Mouse (Mus musculus) embryo, embryonic 11 days (tissue): ENCODE measurements around the gene Slit3.
A peak's percentile ranks its signal among the peaks of the same experiment; 100 is the strongest.

Experiments used
- DNase-seq: peaks from one replicate; pipeline ENCODE4 v3.0.0-alpha.2; 2015

Gene Slit3

DNA sequence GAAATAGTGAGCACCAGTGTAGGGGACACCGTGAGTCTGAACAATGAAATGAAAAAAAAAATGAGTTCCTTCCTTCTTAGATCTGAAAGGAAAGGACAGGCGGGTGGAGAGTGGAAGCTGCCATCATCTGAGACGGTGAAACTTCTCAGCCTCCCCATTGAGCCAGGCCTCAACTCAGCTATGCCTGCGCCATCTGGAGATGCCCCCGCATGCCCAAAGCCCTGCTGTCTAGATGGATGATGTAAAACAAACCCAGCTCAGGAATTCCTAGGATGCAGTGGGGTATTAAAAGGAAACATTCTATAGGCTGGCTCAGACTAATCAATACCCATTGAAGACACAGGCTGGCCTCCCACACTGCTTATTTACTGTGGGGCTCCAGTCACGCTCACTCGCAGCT, 477.7 kb downstream of the Slit3 start:
- DNase-seq, result no peak

DNA sequence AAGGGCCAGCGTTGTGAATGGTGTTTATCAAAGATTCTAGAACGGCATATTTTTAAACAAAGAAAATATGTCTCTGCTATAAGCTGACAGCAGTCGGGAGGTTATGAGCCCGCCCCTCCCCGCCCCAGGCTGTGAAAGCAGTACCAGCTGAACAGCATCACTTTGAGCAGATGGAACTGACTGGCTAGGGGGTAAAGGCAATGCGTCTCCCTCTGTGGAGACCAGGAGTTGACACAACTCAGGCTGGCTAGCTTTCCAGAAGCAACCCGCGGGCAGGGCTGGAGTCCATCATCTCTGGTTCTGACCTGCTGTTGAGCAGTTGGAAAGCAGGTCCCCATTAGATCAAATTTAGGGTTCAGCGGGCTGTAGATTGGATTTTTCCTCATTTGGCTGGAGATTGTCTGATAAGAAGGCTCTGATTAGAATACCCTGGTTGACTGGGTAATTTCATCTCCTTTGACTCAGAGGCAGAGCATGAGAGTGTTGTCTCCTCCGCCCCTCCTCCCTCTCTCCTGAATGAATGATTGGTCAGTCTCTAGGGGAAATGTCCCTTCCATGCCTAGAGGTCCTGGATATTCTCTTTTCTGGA, 480.7 kb downstream of the Slit3 start:
- DNase-seq, result peak; percentile 40

DNA sequence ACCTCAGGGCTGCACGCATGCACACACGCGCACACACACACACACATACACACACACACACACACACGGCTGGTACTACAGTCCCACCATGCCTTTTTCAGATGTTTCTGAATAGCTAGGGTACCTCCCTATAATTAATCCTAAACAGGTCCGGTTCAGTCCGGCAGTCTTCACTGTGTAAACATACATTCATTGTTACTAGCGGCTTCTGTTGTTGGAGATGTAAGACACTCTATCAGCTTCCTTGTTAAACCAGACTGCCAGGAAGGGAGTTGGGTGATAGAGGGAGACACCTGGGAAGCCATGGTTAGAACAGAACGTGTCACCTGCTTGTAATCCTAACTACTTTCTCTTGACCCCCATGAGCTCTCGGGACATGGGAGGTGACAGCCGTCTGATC, 481.6 kb downstream of the Slit3 start:
- DNase-seq, result no peak

DNA sequence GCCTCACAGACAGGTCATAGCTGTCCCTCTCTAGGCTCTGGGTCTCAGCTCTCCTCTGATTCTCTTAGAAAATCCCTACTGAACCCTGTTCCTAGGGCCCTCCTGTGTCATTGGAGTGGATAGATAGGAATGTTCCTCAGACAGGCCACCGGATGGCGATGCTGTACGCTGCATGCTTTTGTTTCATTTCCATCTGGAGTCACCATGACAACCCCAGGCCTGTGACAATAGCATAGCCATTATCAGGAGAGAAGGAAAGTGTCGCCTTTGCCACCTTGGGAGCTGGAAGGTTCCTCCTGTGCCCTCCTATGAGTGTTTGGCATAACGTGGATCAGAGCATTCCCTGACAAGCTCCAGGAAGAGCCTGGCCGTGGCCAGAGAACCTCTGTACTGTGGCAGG, 482.9 kb downstream of the Slit3 start:
- no peak for DNase-seq

DNA sequence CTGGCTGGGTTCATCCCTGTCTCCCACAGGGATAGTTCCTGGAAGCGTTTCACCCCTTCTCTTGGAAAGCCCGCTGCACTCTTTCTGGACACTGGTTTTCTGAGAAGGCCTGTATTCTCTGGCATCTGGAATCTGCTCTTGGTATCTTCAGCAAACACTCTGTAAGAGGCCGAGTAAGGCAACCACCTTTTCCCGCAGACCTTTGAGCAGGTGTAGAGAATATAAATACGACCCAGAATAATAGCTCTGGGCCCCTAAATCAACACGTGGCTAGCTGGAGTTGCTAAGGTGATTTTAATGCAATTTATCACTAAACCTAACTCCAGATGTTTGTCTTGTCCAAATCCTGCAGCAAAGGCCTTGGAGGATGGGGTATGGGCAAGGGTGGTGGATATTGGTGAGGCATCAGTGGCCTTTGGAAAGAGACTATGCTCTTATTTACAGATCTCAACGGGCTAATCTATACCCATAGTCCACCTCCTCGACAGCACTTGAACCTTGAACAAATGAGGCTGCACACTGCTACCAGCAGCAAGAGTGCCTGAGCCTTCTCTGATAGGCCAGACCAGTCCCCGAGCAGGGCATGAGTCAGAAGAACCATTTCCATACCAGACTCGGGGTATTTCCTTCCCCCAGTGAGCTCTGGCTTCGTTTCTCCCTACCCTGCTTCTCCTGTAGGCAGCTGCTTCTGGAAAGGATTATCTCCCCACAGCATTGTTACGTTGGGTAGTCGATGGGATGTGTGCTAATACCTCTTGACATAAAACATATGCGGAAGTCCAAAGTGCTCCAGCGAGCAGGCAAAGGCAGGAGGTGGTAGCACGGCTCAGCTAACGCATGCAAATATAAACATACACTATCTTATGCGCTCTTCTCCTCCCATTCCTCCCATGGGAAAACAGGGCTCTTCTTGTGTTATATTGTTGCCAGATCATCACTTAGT, 484.1 kb downstream of the Slit3 start:
- DNase-seq, result no peak

DNA sequence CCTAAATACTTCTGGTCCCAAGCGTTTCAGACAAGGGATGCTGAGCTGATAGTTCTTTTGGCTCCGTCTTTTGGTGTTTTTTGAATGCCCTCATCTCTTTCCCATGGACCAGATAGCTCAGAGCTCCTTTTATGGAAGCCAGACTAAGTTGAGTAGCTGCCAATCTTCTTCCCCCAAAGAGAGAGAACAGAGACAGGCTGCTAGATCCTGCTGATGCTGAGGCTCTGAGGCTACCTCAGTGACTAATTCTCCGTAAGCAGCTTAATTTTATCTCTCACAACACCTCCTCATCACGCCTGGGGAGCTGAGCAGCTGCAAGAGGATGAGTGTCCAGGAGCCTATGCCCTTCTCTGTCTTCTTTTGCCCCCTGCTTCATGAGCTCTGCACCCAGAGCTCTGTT, 486.2 kb downstream of the Slit3 start:
- no peak for DNase-seq

DNA sequence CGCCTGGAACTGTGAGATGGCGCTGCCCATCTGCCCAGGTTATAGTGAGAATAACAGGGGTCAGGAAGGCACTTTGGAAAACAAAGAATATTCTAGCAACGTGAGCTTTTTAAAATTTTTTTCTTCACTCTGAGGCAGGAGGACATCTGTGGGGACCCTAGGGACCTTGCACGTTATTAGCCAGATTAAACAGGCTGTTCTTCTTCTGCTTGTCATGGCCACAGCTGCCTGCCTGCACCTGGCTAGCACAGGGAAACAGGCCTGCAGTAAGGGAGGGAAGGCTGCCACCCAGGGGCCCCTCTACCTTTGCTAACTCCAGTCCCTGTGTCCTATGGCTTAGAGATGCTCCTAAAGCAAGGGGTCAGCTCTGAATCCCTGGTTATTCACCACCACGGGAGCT, 487.8 kb downstream of the Slit3 start:
- DNase-seq, result no peak

DNA sequence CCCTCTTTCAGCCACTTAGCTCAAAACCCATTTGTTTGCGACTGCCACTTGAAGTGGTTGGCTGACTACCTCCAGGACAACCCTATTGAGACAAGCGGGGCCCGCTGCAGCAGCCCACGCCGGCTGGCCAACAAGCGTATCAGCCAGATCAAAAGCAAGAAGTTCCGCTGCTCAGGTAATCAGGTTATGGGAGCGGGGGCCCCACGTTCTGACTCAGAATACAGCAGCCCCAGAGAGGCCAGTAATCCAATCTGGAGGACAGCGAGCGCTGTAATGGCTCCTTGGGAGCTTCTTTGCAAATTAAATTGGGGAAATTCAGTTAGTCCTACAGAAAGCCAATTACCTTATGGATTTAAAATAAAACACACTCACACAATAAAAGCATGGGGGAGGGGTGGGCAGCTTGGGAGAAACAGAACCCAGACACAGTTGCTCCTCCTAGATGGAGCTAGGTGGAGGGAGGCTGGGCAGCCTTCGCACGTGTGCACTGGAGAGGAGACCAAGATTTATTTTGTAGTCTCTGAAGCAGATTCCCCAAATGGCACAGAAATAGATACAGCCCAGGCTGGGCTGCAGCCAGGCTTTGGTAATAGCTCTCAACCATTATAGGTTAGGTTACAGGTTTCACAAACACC, 491.4 kb downstream of the Slit3 start:
- no peak for DNase-seq

DNA sequence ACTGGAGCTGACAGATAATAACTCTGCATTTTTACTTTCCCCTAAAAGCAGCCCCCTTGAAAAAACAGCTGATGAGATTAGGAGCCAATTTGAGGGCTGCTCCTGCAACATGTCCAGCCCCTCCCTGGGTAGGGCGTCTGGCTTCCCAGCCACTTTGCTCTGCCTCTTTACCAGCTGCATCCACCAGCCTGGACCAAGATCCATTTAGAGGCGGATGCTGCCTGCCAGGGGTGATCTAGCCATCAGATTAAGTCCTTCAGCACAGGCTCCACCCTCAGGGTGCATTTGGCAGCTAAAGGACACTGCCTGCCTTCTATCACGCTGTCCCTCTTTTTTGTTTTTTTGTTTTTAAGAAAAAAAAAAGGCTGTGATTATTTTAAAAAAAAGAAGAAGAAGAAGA, 493.5 kb downstream of the Slit3 start:
- DNase-seq, result no peak

DNA sequence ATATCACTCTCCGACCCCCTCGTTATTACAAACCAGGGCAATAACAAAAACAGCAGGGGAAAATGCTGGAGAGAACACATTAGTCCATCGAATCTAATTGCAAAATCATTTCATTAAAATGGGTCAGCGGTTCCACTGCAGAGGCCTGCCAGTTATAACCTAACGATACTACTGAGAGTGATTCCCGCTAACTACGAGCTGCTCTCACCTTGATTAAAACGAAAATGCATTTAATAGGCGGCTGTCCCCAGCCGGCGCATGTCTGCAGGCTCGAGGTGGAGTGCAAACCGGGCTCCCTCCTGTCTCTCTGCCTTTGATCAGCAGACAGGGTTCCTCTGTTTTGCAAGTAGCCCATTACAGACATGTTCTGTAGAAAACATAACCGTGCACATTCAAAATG, 498.4 kb downstream of the Slit3 start:
- DNase-seq, result no peak

DNA sequence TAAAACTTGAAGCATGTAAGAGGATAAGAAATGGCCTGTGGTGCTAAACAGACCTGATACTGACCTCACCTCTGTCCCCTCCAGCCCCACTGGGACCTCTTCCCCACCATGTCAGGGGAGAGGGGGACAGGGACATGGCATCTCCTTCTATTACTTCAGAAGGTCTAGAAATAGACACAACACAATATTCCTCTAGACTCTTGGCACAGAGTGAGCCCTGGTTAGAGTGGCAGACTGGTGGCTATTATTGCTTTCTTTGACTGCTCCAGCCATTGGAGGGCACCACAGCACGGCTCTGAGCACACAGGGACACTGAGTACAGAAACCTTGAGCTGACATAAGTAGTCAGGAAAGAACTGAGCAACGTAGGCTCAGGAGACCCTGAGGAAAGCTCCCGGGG, 501.7 kb downstream of the Slit3 start:
- no peak for DNase-seq

DNA sequence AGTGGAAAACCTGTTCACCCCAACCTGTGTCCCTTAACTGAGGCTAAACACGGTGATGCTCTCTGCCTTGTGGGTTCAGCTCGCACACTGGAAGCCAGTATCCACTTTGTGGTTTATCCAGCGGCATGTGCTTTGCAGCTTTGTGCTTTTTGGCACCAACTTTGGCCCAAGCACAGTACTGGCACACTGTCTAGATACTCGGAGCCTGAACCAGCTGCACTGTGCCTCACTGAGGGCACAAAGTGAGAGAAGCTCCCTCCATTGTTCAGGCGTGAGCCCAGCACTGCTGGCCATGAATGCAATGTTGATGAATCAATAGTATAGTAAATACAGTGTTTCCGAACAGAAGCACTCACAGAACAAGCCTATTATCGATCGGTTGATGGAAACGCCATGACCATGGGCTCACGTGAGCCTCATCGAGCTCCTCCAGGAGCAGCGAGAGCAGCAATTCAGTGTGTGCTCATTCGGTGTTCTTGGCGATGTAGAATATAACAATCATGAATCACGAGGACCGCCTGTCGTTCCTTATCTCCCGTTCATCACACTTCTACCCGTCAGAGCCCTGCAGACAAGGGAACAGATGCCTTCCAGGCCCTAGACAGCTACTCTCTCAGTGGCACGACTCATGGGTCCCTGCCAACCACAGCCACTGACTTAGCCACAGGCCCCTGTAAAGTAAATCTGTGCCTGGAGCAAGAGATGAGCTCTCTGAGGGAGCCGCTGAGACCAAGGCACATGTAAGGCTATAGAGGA, 503.7 kb downstream of the Slit3 start:
- DNase-seq, result no peak

DNA sequence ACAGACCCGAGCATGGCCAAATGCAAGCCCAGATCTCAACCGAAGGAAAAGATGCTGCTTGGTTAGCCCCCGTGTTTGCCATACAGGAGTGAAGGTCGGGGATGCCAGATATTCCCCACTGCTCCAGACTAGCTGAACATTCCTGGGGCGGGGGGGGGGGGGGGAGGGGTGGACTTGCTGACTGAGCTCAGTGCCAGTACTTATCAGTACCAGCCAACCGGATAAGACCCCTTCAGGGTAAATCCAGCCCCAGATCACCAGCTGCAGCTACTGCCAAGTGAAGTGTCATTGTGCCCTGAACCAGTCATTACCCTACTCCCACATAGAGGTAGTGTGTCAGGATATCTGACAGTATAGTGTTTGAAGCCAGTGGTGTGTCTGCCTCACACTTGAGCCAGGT, 504.6 kb downstream of the Slit3 start:
- DNase-seq, result no peak

DNA sequence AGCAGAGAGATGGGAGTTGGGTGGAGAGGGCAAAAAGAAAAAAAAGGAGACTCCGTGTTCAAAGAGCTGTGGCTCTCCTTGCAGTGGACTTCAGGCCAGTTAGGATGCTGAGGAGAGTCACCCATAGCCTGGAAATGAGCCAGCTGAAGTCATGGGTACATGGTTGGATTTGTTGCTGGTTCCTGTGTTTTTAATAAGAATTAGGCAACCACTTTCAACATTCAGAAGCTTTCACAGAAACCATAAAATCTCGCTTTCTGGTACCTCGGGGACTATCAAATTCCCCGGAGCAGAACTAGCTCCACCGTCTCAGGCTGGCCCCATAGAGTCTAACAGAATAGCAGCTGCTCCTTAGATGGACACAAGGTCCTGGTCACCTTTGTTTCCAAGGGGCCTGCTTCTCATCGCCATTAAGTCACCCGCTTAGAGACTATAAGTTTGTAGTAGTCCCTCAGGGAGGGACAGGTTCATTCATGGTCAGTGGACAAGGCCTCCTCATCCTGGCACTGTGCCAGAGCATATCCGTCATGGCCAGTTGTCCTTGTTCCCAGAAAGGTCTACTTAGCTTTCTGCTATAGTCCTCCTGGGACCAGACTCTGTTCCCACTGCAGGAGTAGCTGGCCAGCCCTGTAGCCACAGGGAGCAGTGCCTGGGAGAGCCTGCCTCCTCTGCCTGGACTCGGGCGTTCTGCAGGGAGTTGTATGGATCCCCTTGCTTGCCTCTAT, 505.3 kb downstream of the Slit3 start:
- DNase-seq, result no peak

DNA sequence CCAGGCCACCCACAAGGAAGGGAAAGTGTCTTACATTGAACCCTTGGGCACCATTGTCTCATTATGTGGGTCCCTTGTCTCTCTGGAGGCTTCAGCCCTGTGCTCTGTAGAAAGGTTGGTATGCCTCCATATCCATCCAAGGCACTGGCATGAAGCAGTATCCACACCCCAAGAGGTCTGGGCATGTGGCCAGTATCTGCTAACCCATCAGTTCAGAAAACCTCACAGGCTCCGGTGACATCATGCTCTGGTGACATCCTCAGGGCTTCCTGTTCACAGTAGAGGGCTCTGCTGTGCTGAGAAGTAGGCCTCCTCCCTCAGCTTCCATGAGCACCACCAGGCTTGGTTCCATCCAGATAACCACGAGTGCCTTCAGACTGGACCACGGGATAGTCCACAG, 506.8 kb downstream of the Slit3 start:
- no peak for DNase-seq

DNA sequence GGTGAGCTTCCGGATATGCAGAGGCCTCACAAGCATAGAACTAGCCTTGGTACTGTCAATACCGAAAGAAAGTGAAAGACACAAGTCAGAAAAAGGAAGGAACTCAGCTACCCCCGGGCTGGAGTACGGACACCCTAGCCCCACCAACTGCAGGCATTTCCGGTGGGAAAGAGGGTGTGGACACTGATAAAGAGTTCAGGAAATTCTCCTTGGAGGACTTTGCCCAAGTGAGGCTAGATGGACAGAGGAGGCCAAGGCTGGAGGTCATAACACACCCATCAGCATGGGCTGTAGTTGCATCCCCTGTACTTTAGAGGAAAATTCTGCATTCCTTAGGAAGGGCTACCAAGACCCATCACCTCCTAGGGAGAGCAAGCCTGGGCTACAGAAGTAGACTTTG, 511.2 kb downstream of the Slit3 start:
- no peak for DNase-seq

DNA sequence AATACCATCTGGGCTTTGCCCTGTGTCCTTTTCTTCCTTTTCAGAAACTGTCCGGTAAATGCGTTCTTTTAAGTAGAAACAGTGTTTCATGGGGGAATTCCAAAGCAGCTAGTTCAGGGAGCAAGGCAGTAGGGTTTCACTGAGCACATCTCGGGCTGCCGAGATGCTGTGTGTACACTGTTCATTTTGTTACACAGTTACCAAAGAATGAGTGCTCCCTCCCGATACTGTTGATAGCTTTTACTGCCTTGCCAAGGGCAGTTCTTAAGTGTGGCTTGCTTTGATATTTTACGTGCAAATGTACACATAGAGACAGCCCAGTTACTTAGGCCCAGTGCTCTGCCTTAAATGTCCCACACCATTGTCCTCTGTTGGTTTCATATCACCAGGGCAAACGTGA, 516.1 kb downstream of the Slit3 start:
- no peak for DNase-seq

DNA sequence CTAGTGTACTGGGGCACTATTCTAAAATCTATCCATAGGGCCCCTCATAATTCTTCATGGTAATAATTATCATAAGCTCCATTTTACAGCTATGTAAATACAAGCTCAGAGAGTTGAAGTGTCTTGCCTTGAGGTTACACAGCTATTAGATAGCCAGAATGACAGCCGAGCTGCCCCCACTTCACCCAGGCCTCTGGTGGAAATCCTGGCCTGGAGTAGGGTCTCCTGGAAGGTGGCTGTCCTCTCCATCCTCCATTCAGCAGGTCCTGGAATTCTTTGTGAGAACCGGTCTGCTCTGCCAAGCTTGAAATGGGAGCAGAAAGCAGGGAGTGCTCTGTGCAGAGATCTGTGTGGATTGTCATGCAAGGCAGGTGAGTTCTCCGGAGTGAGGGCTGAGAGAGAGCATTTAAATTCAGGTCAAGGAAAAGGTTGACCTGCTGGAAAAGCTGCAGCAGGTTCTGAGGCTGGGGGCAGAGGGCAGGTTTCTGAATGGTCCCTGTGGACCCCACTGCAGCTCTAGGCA, 517.9 kb downstream of the Slit3 start:
- DNase-seq, result peak; percentile 16

DNA sequence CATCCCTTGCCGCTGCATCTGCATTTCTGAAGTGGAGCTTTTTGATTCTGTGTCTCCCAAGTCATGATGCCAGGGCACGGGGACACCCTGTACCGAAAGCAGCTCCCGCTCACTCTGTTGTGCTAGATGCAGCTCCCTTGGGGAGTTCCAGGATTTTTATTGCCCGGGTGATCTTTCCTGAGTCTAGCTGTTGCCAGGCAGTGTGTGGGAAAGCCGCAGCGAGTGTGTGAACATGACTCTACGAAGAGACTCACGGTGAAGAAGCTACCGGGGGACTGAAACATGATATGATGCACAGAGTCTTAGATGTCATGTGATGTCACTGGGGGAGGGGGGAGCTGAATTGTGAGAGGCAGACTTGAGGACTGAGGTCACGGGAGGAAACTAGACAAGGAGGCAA, 518.4 kb downstream of the Slit3 start:
- DNase-seq, result peak; percentile 62

DNA sequence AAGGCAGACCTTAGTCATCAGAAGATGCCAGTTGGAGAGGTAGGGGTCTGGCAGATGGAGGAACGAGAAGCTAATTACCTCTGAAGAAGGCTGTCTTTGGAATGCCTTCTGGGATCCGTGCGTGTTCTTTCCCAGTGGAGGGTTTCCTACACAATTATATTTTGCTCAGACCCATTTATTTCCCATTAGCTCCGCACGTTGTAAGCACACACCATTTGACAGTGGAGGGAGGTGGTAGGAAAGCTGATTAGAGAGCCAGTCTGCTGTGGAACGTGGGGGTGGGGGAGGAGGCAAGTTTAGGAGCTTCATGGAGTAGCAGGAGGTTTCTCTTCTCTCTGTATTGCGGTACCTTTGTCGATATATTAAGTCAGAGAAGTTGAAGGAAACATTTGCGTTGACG, 530.3 kb downstream of the Slit3 start:
- no peak for DNase-seq

DNA sequence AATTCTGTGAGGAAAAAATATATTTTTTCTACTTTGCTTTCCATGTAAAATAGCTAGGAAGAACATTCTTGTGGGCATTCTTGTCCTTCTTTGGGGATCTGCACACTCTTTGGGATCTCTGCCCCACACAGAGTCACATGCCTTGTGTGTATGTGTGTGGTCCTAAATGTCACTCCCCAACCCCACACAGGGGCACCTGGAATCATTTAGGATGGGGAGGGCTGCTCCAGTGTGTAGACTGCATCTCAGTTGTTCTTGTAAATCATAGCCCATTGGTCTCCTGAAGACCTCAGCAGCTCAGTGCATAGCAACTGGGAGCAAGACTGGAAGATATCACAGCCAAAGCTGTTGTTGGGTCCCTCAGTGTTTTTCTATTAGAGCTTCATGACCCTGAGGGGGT, 534.8 kb downstream of the Slit3 start:
- peak; percentile 26 for DNase-seq

DNA sequence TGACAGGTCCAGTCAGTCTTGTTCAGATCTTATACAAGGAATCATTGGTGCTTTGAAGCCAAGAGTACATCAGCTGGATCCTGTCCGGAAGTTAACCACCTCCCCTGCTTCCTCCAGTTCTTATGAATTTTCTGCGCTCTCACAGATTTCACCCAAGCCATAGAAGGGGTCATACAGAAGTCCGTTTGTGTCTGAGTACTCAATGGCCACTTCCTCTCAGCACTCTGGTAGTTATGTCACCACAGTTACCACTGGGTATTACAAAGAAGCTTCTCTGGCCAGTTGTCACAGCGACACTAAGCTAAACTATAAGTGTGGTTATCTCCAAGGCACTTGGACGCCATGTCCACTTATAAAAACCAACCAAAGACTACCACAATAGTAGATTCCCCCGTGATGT, 536.6 kb downstream of the Slit3 start:
- no peak for DNase-seq

DNA sequence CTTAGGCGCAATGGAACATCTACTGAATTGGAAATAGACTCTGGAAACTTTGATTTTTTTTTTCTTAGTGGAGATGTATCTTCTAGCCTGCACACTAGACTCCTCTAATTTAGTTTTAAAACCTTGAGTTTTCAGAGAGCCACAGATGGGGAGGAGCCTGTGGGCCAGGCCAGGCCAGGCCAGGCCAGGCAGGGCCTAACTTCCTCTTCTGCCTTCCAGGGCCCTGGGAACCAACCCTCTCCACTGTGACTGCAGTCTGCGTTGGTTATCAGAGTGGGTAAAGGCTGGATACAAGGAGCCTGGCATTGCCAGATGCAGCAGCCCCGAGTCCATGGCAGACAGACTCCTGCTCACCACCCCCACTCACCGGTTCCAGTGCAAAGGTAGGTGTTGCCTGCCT, 539.9 kb downstream of the Slit3 start:
- no peak for DNase-seq
